Mouse (Mus musculus): ENCODE measurements around the gene C130074G19Rik. TPM values are rescaled to one million over a fixed set of nuclear protein-coding genes. Genes with fewer than 3 reads are reported as not detected.

C130074G19Rik gene
- polyA plus RNA-seq (2015; fragmentation: Nextera tagmentation; extraction: Ambion mirVana): 0.89 and 1.0 TPM in 2 replicates

DNA sequence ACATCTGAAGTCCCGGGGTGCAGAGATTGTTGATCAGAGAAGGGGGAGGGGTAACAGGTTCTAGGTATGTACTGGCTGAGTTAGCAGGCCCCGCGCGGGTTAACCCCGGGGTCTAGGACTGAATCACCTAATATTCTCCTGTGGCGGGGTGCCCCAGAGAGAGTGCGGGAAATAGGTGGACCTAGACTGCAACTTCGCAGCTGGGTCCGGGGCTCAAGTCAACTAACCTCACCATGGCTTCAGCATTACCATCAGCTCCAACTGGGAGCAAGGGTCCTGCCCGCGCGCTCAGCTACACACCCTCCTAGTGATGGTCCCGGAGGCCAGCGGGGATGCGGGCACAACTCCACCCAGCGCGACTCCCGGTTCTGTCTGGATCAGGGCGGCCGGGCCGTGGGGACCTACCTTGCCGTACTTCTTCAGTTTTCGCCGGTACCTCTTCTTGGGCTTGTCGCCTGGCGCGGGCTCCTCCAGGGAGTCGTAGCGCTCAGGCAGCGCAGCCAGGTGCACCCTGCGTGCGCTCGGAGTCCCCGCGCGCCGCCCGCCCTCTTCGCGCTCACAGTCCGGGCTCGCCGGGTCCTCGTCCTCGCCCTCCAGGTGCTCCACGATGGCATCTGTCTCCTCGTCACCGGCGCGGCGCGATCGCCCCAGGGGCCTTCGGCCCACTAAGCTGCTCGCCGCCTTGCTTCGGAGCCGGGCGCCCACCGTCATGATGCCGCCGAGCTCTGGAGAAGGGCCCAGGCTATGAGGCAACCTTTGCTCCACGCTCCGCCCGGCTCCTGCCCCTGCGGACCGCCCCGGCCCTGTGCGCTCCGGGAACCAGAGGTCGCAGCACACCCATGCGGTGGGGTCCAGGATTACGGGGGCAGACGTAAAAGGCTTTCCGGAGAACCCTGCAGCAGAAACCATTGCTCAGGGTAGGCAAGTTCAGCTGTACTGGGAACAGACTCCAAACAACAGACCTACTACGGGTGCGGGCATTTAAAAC is at the start of gene C130074G19Rik:
Gene C130074G19Rik (minus strand): TSS at position 938 of the 988 bp plus-strand sequence.
- H3K27me3 ChIP-seq: peaks cover 40% of the 10 kb centered on the region
- no peaks in the 10 kb centered on the region for H3K36me3 ChIP-seq (ENCODE audit: poor library complexity, severe bottlenecking)
- WGBS: 3% methylated on average over 75 of the region's 77 CpGs
- peak within 1 kb of the TSS; percentile 77 for H3K4me2 ChIP-seq
- peak; percentile 67 for ATAC-seq
- H3K27ac ChIP-seq: no peak within 1 kb of the TSS
- H3K4me1 ChIP-seq: peaks cover 11% of the 10 kb centered on the region
- H3K4me3 ChIP-seq: peak within 1 kb of the TSS; percentile 46
- H3K9me3 ChIP-seq (replicated peaks): no peaks in the 10 kb centered on the region
- H3K9ac ChIP-seq: peak within 1 kb of the TSS; percentile 65

- Histone ChIP-seq H3K27me3 (no peaks in the 10 kb centered on the region), H3K27ac (no peak overlapping the region), H3K36me3 (ENCODE audit: poor library complexity, severe bottlenecking) (peaks cover 29% of the 10 kb centered on the region), H3K9ac (no peak overlapping the region), H3K9me3 (replicated peaks) (no peaks in the 10 kb centered on the region), H3K4me1 (peaks cover 6% of the 10 kb centered on the region; the same call in 1 of the 2 replicates), H3K4me2 (no peak overlapping the region), H3K4me3 (no peak overlapping the region)
- no peak for ATAC-seq
- 91% methylated on average over 6 of the region's 6 CpGs for WGBS
Measured at GRCm38 (mm10) chr1:184931097-184931496, 48.1 kb upstream of the C130074G19Rik start.

GRCm38 (mm10) chr1:184928382-184928781 is 45.4 kb upstream of the C130074G19Rik start:
- H3K9ac ChIP-seq: no peak overlapping the region
- H3K4me3 ChIP-seq: no peak overlapping the region
- 77% methylated on average over 1 of the region's 1 CpGs for WGBS
- no peak overlapping the region for H3K27ac ChIP-seq
- H3K4me1 ChIP-seq: no peaks in the 10 kb centered on the region
- ATAC-seq: no peak
- no peaks in the 10 kb centered on the region for H3K27me3 ChIP-seq
- peaks cover 25% of the 10 kb centered on the region for H3K36me3 ChIP-seq (ENCODE audit: poor library complexity, severe bottlenecking)
- no peaks in the 10 kb centered on the region for H3K9me3 ChIP-seq (replicated peaks)
- H3K4me2 ChIP-seq: no peak overlapping the region

GRCm38 (mm10) chr1:184927911-184928310 is 44.9 kb upstream of the C130074G19Rik start:
- WGBS: 94% methylated on average over 1 of the region's 1 CpGs
- no peak for ATAC-seq

DNA sequence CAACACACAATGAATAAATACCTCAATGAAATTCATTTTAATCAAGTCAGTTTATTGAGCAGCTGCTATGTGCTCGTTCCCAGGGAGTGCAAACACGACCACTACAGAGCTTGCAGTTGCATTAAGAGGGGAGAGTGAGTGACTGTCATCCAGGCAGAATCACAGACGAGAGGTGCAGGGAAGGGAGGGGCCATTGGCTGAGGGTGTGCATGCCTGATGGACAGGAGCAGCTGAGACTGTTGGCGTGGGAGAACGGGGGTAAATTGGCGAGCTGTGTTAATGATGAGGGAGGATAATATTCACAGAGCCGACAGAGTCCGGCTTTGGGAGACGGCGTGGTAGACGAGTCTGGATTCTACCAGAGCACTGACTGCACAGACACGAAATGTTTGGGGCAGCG is 39.8 kb upstream of the C130074G19Rik start:
- Histone ChIP-seq H3K9ac (no peak overlapping the region), H3K27me3 (no peaks in the 10 kb centered on the region), H3K4me3 (no peak overlapping the region), H3K4me1 (no peaks in the 10 kb centered on the region), H3K4me2 (no peak overlapping the region), H3K36me3 (ENCODE audit: poor library complexity, severe bottlenecking) (peaks cover 58% of the 10 kb centered on the region), H3K9me3 (replicated peaks) (no peaks in the 10 kb centered on the region), H3K27ac (no peak overlapping the region)
- ATAC-seq: no peak
- 76% methylated on average over 13 of the region's 13 CpGs for WGBS

More at GRCm38 (mm10) chr1:184927911-184928310, 44.9 kb upstream of the C130074G19Rik start:
- Histone ChIP-seq H3K36me3 (ENCODE audit: poor library complexity, severe bottlenecking) (peaks cover 29% of the 10 kb centered on the region), H3K4me2 (no peak overlapping the region), H3K9ac (no peak overlapping the region), H3K9me3 (replicated peaks) (no peaks in the 10 kb centered on the region), H3K27ac (no peak overlapping the region), H3K4me3 (no peak overlapping the region), H3K27me3 (no peaks in the 10 kb centered on the region), H3K4me1 (no peaks in the 10 kb centered on the region)

GRCm38 (mm10) chr1:184920057-184920456 is 37.0 kb upstream of the C130074G19Rik start:
- Histone ChIP-seq H3K27me3 (no peaks in the 10 kb centered on the region), H3K27ac (no peak overlapping the region), H3K4me3 (no peak overlapping the region), H3K9me3 (replicated peaks) (no peaks in the 10 kb centered on the region), H3K9ac (no peak overlapping the region), H3K36me3 (ENCODE audit: poor library complexity, severe bottlenecking) (peaks cover 61% of the 10 kb centered on the region), H3K4me1 (no peaks in the 10 kb centered on the region), H3K4me2 (no peak overlapping the region)
- no peak for ATAC-seq
- WGBS: 83% methylated on average over 5 of the region's 5 CpGs

DNA sequence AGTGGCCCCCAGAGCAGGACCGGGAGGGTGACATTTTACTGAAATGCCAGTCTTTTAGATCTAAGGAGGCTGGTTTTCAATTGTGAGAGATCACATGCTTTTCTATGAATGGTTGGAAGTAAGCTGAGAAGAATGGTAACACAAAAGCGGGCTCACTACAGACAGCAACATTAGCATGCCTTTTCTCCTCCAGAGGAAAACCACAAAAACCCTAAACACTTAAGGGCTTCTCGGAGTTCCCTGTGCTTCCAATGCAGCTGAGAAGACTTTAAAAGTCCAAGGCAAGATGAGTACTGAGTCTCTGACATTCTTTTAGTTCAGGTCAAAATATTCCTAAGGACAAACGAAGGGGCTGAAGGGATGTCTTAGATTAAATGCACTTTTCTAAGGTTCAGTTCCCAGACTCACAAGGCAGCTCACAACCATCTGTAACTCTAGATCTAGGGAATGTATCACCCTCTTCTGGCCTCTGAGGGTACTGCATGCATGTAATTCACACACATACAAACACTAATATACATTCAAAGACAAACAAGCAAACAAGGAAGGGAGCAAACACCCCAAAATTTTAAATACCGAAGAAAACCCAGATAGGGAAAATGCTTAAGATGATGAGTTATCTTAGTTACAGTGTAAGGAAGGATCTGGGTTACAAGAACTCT is 35.3 kb upstream of the C130074G19Rik start:
- H3K4me1 ChIP-seq: no peaks in the 10 kb centered on the region
- no peaks in the 10 kb centered on the region for H3K27me3 ChIP-seq
- peaks cover 63% of the 10 kb centered on the region for H3K36me3 ChIP-seq (ENCODE audit: poor library complexity, severe bottlenecking)
- no peak overlapping the region for H3K9ac ChIP-seq
- H3K9me3 ChIP-seq (replicated peaks): no peaks in the 10 kb centered on the region
- 61% methylated on average over 5 of the region's 5 CpGs for WGBS
- H3K27ac ChIP-seq: no peak overlapping the region
- no peak for ATAC-seq
- H3K4me3 ChIP-seq: no peak overlapping the region
- H3K4me2 ChIP-seq: no peak overlapping the region

- no peak for ATAC-seq
- peaks cover 3% of the 10 kb centered on the region for H3K4me1 ChIP-seq
- WGBS: 93% methylated on average over 18 of the region's 18 CpGs
- H3K4me2 ChIP-seq: no peak overlapping the region
- no peak overlapping the region for H3K27ac ChIP-seq
- H3K4me3 ChIP-seq: no peak overlapping the region
- no peaks in the 10 kb centered on the region for H3K27me3 ChIP-seq
- no peaks in the 10 kb centered on the region for H3K9me3 ChIP-seq (replicated peaks)
- H3K36me3 ChIP-seq (ENCODE audit: poor library complexity, severe bottlenecking): peaks cover 76% of the 10 kb centered on the region
- no peak overlapping the region for H3K9ac ChIP-seq
Measured at GRCm38 (mm10) chr1:184912336-184912735, 29.3 kb upstream of the C130074G19Rik start.

- ATAC-seq: no peak
Measured at GRCm38 (mm10) chr1:184911861-184912260, 28.8 kb upstream of the C130074G19Rik start.

GRCm38 (mm10) chr1:184908558-184908957 is 25.5 kb upstream of the C130074G19Rik start:
- H3K9ac ChIP-seq: no peak overlapping the region
- no peaks in the 10 kb centered on the region for H3K27me3 ChIP-seq
- WGBS: 83% methylated on average over 9 of the region's 9 CpGs
- H3K36me3 ChIP-seq (ENCODE audit: poor library complexity, severe bottlenecking): peaks cover 82% of the 10 kb centered on the region
- peaks cover 33% of the 10 kb centered on the region for H3K4me1 ChIP-seq
- no peak for ATAC-seq
- H3K4me2 ChIP-seq: no peak overlapping the region
- H3K27ac ChIP-seq: no peak overlapping the region
- H3K4me3 ChIP-seq: no peak overlapping the region
- no peaks in the 10 kb centered on the region for H3K9me3 ChIP-seq (replicated peaks)

More at GRCm38 (mm10) chr1:184911861-184912260, 28.8 kb upstream of the C130074G19Rik start:
- no peak overlapping the region for H3K9ac ChIP-seq
- H3K4me3 ChIP-seq: no peak overlapping the region
- peaks cover 8% of the 10 kb centered on the region for H3K4me1 ChIP-seq
- 75% methylated on average over 6 of the region's 6 CpGs for WGBS
- H3K9me3 ChIP-seq (replicated peaks): no peaks in the 10 kb centered on the region
- peaks cover 79% of the 10 kb centered on the region for H3K36me3 ChIP-seq (ENCODE audit: poor library complexity, severe bottlenecking)
- H3K27me3 ChIP-seq: no peaks in the 10 kb centered on the region
- H3K27ac ChIP-seq: no peak overlapping the region
- no peak overlapping the region for H3K4me2 ChIP-seq

GRCm38 (mm10) chr1:184905904-184906745 is 23.1 kb upstream of the C130074G19Rik start:
- WGBS: 50% methylated on average over 12 of the region's 12 CpGs
- Histone ChIP-seq H3K9ac (no peak overlapping the region), H3K27me3 (no peaks in the 10 kb centered on the region), H3K4me1 (peaks cover 33% of the 10 kb centered on the region), H3K9me3 (replicated peaks) (no peaks in the 10 kb centered on the region), H3K27ac (peak overlapping the region; percentile 74), H3K36me3 (ENCODE audit: poor library complexity, severe bottlenecking) (peaks cover 68% of the 10 kb centered on the region), H3K4me2 (peak overlapping the region; percentile 1), H3K4me3 (no peak overlapping the region)
- peak; percentile 81 for ATAC-seq
